Mouse (Mus musculus): ENCODE measurements at regions not wholly inside any gene's neighbourhood (a gene's known extent, or its start where the extent isn't known, plus 50 kb on each side); places are given as distances from the start of the nearest gene placed in this dataset.

DNA sequence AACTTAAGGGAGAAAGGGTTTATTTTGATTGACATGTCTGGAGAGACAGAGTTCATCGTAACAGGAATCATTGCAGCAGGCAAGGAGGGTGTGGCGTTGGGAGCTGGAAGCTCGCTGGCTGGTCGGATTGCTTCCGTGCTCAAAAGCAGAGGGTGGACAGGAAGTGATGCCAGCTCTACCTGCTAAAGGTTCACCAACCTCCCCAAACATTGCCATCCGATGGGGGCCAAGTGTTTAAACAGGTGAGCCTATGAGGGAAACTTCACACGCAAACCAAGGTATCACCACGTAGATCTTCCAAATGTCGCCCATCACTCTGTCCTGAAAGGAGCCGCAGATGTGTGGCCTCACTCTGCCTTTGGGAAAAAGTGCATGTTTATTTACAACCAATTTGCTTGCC is 162.3 kb upstream of the 3110018I06Rik start:
- Histone ChIP-seq H3K27me3 (no peaks in the 10 kb centered on the region), H3K4me2 (no peak overlapping the region), H3K4me3 (no peak overlapping the region), H3K9me3 (no peaks in the 10 kb centered on the region), H3K27ac (replicated peaks) (no peak overlapping the region), H3K4me1 (replicated peaks) (peaks cover 17% of the 10 kb centered on the region), H3K9ac (no peak overlapping the region), H3K36me3 (no peaks in the 10 kb centered on the region)
- 95% methylated on average over 10 of the region's 10 CpGs for WGBS
- ATAC-seq (ENCODE audit: low read depth) = no peak

GRCm38 (mm10) chr12:107327107-107327770 is 161.2 kb upstream of the 3110018I06Rik start:
- 91% methylated on average over 9 of the region's 9 CpGs for WGBS
- H3K27me3 ChIP-seq = no peaks in the 10 kb centered on the region
- H3K9me3 ChIP-seq = no peaks in the 10 kb centered on the region
- no peak overlapping the region for H3K9ac ChIP-seq
- peaks cover 17% of the 10 kb centered on the region for H3K4me1 ChIP-seq (replicated peaks)
- no peaks in the 10 kb centered on the region for H3K36me3 ChIP-seq
- H3K4me3 ChIP-seq = no peak overlapping the region
- H3K27ac ChIP-seq (replicated peaks) = no peak overlapping the region
- no peak overlapping the region for H3K4me2 ChIP-seq
- ATAC-seq (ENCODE audit: low read depth) = no peak

DNA sequence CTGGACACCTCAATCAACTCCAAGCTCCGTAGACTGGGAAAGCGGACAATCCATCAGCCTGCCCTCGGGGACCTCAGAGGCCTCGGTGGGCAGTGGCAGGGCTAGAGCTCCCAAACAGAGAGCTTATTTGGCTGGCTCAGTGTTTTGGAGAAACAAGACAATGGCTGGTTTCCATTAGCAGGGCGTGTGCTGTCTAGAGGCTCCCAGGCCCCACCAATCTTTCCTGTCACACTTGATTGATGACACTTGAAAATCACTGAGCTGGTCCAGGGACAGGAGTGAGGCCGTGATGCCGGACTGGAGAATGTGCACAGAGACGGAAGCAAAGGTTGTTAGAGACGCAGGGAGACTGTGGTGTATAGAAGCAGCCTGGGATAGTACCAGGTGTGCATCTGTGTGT is 159.4 kb upstream of the 3110018I06Rik start:
- 16% methylated on average over 9 of the region's 9 CpGs for WGBS
- no peaks in the 10 kb centered on the region for H3K9me3 ChIP-seq
- H3K9ac ChIP-seq = no peak overlapping the region
- peaks cover 13% of the 10 kb centered on the region for H3K4me1 ChIP-seq (replicated peaks)
- H3K4me3 ChIP-seq = no peak overlapping the region
- H3K27me3 ChIP-seq = no peaks in the 10 kb centered on the region
- no peaks in the 10 kb centered on the region for H3K36me3 ChIP-seq
- ATAC-seq (ENCODE audit: low read depth) = no peak; the same call in 1 of the 2 replicates
- H3K4me2 ChIP-seq = no peak overlapping the region
- no peak overlapping the region for H3K27ac ChIP-seq (replicated peaks)

- H3K27me3 ChIP-seq = no peaks in the 10 kb centered on the region
- no peak for ATAC-seq (ENCODE audit: low read depth)
- peaks cover 3% of the 10 kb centered on the region; the same call in 1 of the 2 replicates for H3K4me1 ChIP-seq (replicated peaks)
- no peak overlapping the region for H3K4me3 ChIP-seq
- H3K36me3 ChIP-seq = no peaks in the 10 kb centered on the region
- H3K4me2 ChIP-seq = no peak overlapping the region
- H3K9me3 ChIP-seq = no peaks in the 10 kb centered on the region
- 90% methylated on average over 8 of the region's 8 CpGs for whole genome bisulfite sequencing
- H3K27ac ChIP-seq (replicated peaks) = no peak overlapping the region
- H3K9ac ChIP-seq = no peak overlapping the region
These were observed 154.1 kb upstream of the 3110018I06Rik start for GRCm38 (mm10) chr12:107334366-107334765.

DNA sequence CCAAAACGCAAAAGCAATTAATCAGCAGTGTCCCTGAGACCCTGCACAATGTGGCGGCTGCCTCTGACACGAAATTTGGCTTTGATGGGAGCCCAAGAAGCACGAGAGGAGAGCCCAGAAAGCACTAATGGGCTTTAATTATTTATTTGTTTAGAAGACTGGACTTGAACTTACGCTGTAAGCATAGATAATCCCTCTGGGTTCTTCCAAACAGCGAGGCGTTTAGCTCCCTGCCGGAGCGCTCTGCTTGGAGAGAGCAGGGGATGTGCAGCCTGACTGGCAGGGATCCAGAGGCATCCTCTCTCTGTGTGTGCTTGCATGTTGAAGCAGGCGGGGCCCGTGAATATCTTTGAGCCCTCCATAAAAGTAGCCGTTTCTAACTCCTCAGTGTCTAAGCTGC is 153.3 kb upstream of the 3110018I06Rik start:
- Histone ChIP-seq H3K27me3 (no peaks in the 10 kb centered on the region), H3K4me2 (no peak overlapping the region), H3K9ac (no peak overlapping the region), H3K36me3 (no peaks in the 10 kb centered on the region), H3K4me1 (replicated peaks) (no peaks in the 10 kb centered on the region), H3K9me3 (no peaks in the 10 kb centered on the region), H3K27ac (replicated peaks) (no peak overlapping the region), H3K4me3 (no peak overlapping the region)
- WGBS = 69% methylated on average over 12 of the region's 12 CpGs
- ATAC-seq (ENCODE audit: low read depth) = no peak

GRCm38 (mm10) chr12:107338758-107339157 is 149.7 kb upstream of the 3110018I06Rik start:
- Histone ChIP-seq H3K4me3 (no peak overlapping the region), H3K27me3 (no peaks in the 10 kb centered on the region), H3K9ac (no peak overlapping the region), H3K9me3 (no peaks in the 10 kb centered on the region), H3K36me3 (no peaks in the 10 kb centered on the region), H3K4me2 (no peak overlapping the region), H3K27ac (replicated peaks) (no peak overlapping the region), H3K4me1 (replicated peaks) (no peaks in the 10 kb centered on the region)
- 87% methylated on average over 10 of the region's 10 CpGs for WGBS
- ATAC-seq (ENCODE audit: low read depth) = no peak

GRCm38 (mm10) chr12:107356211-107356610 is 132.2 kb upstream of the 3110018I06Rik start:
- WGBS = 46% methylated on average over 6 of the region's 6 CpGs

GRCm38 (mm10) chr12:107356974-107357373 is 131.5 kb upstream of the 3110018I06Rik start:
- peaks cover 4% of the 10 kb centered on the region; the same call in 1 of the 2 replicates for H3K4me1 ChIP-seq (replicated peaks)
- H3K27me3 ChIP-seq = no peaks in the 10 kb centered on the region; the same call in 1 of the 2 replicates
- no peak overlapping the region for H3K27ac ChIP-seq (replicated peaks)
- H3K4me3 ChIP-seq = no peak overlapping the region
- no peak overlapping the region for H3K4me2 ChIP-seq
- H3K9ac ChIP-seq = no peak overlapping the region
- no peak for ATAC-seq (ENCODE audit: low read depth)
- no peaks in the 10 kb centered on the region for H3K9me3 ChIP-seq
- 90% methylated on average over 7 of the region's 7 CpGs for WGBS
- no peaks in the 10 kb centered on the region for H3K36me3 ChIP-seq

More at GRCm38 (mm10) chr12:107356211-107356610, 132.2 kb upstream of the 3110018I06Rik start:
- H3K4me2 ChIP-seq = no peak overlapping the region
- H3K27me3 ChIP-seq = no peaks in the 10 kb centered on the region; the same call in 1 of the 2 replicates
- no peak for ATAC-seq (ENCODE audit: low read depth)
- H3K9me3 ChIP-seq = no peaks in the 10 kb centered on the region
- no peak overlapping the region for H3K4me3 ChIP-seq
- H3K9ac ChIP-seq = no peak overlapping the region
- H3K4me1 ChIP-seq (replicated peaks) = peaks cover 4% of the 10 kb centered on the region; the same call in 1 of the 2 replicates
- H3K36me3 ChIP-seq = no peaks in the 10 kb centered on the region
- no peak overlapping the region for H3K27ac ChIP-seq (replicated peaks)

DNA sequence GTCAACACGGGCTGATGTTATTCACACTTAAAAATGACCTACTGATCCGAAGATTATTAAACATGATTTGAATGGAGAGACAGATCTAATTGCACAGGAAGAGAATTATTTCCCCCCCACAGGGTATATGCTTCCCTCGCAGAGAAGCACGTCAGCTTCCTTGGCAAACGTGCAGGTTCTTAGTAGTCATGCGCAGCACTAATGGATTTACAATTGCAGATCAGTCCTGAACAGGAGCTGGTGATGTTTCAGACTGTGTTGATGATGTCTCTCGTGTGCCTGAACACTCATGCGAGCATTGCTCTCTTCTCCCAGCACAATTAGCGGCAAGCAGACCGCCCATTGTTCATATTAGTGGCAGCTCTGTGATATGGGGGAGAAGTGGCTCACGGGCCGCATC is 127.9 kb upstream of the 3110018I06Rik start:
- WGBS = 74% methylated on average over 12 of the region's 12 CpGs
- no peaks in the 10 kb centered on the region; the same call in 1 of the 2 replicates for H3K27me3 ChIP-seq
- H3K4me2 ChIP-seq = no peak overlapping the region
- no peaks in the 10 kb centered on the region for H3K36me3 ChIP-seq
- no peak overlapping the region for H3K4me3 ChIP-seq
- ATAC-seq (ENCODE audit: low read depth) = no peak
- no peak overlapping the region for H3K9ac ChIP-seq
- no peaks in the 10 kb centered on the region for H3K9me3 ChIP-seq
- peaks cover 12% of the 10 kb centered on the region; the same call in 1 of the 2 replicates for H3K4me1 ChIP-seq (replicated peaks)
- H3K27ac ChIP-seq (replicated peaks) = no peak overlapping the region

DNA sequence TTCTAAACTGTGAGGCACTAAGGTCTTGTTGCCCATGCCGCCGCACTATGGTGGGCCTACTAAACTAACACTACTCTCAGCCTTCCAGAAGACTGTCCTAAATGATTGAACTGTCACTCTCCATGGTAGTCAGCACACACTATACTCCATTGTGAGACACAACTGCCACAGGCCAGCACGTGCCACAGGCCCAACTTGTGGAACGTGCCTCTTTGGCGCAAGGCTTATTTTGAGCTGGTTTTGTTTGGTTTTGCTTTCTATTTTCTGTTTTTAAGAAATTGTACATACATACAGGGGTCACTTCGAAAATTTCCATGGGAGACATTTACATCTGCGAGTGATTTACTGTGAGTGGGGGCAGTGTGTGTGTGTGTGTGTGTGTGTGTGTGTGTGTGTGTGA is 126.8 kb upstream of the 3110018I06Rik start:
- no peak overlapping the region for H3K9ac ChIP-seq
- no peaks in the 10 kb centered on the region for H3K9me3 ChIP-seq
- no peak overlapping the region for H3K4me3 ChIP-seq
- no peaks in the 10 kb centered on the region; the same call in 1 of the 2 replicates for H3K27me3 ChIP-seq
- H3K4me1 ChIP-seq (replicated peaks) = 0 out of 2 replicates have a peak, but pooled peaks cover 8% of the 10 kb centered on the region
- no peak overlapping the region for H3K27ac ChIP-seq (replicated peaks)
- 95% methylated on average over 7 of the region's 7 CpGs for WGBS
- H3K4me2 ChIP-seq = no peak overlapping the region
- H3K36me3 ChIP-seq = no peaks in the 10 kb centered on the region
- ATAC-seq (ENCODE audit: low read depth) = no peak

DNA sequence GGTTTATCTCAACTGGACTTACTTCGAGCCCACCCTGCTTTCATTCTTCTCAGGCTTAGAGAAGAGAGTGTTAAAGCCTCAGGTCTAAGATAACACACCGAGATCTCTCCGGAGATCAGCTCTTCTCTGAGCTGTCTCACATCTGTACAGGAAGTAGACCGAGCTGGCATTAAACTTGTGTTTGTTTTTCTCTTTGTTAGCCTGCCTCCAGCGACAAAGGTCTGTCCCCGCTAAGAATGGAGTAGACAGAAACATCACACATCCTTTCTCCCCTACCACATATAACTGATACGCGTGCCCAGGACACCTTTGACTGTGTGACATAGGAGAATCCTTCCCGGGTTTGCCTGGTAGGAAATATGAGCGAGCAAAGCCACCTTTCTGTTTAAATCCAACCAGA is 126.3 kb upstream of the 3110018I06Rik start:
- ATAC-seq (ENCODE audit: low read depth) = no peak
- H3K4me3 ChIP-seq = no peak overlapping the region
- 0 out of 2 replicates have a peak, but pooled peaks cover 8% of the 10 kb centered on the region for H3K4me1 ChIP-seq (replicated peaks)
- no peaks in the 10 kb centered on the region for H3K9me3 ChIP-seq
- no peak overlapping the region for H3K27ac ChIP-seq (replicated peaks)
- 81% methylated on average over 10 of the region's 10 CpGs for WGBS
- H3K27me3 ChIP-seq = no peaks in the 10 kb centered on the region; the same call in 1 of the 2 replicates
- no peak overlapping the region for H3K4me2 ChIP-seq
- H3K9ac ChIP-seq = no peak overlapping the region
- no peaks in the 10 kb centered on the region for H3K36me3 ChIP-seq

DNA sequence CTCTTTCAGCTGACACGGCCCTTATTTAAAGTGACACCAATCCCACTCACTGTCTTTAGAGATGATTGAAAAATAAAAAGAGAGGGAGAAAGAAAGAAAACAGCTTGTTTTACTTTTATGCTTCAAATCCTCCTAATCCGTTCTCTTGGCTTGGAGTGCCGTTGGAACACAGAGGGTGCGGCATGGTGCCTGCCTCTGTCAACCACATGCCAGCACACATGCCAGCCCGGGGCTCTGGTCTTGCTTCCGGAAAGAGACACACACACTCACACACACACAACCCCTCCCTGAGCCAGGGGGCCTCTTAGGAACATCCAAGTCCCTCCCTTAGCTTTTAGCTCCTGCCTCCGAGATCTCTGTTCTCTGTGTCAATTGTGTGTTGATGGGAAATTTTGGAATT is 116.2 kb upstream of the 3110018I06Rik start:
- Histone ChIP-seq H3K27ac (replicated peaks) (no peak overlapping the region), H3K36me3 (no peaks in the 10 kb centered on the region), H3K27me3 (peaks cover 6% of the 10 kb centered on the region), H3K4me3 (no peak overlapping the region), H3K4me2 (no peak overlapping the region), H3K9me3 (no peaks in the 10 kb centered on the region), H3K9ac (no peak overlapping the region), H3K4me1 (replicated peaks) (no peaks in the 10 kb centered on the region)
- 85% methylated on average over 7 of the region's 7 CpGs for WGBS
- no peak for ATAC-seq (ENCODE audit: low read depth)
